Comparison of ENCODE assay signal across 10 mouse cellular contexts in genomic region chr3:36352032-36352742, GRCm38 (mm10).
DNase-seq lines count a peak whose midpoint lies in the region; ATAC-seq and TF ChIP-seq lines count a peak whose summit lies in the region.
"Had no signal": no experiment of that assay in that cellular context is flagged by ENCODE, and none has a peak within 500 bp of the region (broad histone marks: within the 10 kb centered on the region; RNA-seq: fewer than 3 reads in every experiment).

No protein-coding gene starts in this region.

- no peaks in the 10 kb centered on the region for H3K36me3 ChIP-seq in forebrain, embryonic 16.5 days (ENCODE audit: control insufficient read depth, insufficient read depth)
- H3K36me3 ChIP-seq in liver, postnatal 0 days (replicated peaks; ENCODE audit: insufficient read depth, low read length): no peaks in the 10 kb centered on the region
- no peaks in the 10 kb centered on the region for H3K36me3 ChIP-seq in stomach, postnatal 0 days (ENCODE audit: control insufficient read depth, insufficient read depth, low read length)
- H3K36me3 ChIP-seq: liver, embryonic 13.5 days had no signal

- H3K27ac ChIP-seq in forebrain, embryonic 16.5 days (ENCODE audit: low read length): peak overlapping the region; percentile 77
- H3K27ac ChIP-seq in liver, postnatal 0 days (ENCODE audit: low read depth): no peak overlapping the region
- no peak overlapping the region for H3K27ac ChIP-seq in stomach, postnatal 0 days (replicated peaks)
- H3K27ac ChIP-seq: liver, embryonic 13.5 days had no signal

- H3K9me3 ChIP-seq in forebrain, embryonic 16.5 days (ENCODE audit: control insufficient read depth, low read length): no peaks in the 10 kb centered on the region
- no peaks in the 10 kb centered on the region for H3K9me3 ChIP-seq in liver, postnatal 0 days (ENCODE audit: low read length)
- H3K9me3 ChIP-seq in stomach, postnatal 0 days (ENCODE audit: control insufficient read depth, low read length): no peaks in the 10 kb centered on the region
- H3K9me3 ChIP-seq: liver, embryonic 13.5 days had no signal

- ATAC-seq in frontal cortex, adult (ENCODE audit: low TSS enrichment): peak; percentile 81
- peak; percentile 96 for ATAC-seq in forebrain, embryonic 16.5 days
- ATAC-seq in liver, postnatal 0 days: no peak
- no peak for ATAC-seq in stomach, postnatal 0 days (ENCODE audit: low FRiP score, low TSS enrichment)
- ATAC-seq: Patski had no signal

- peaks cover 6% of the 10 kb centered on the region for H3K4me1 ChIP-seq in forebrain, embryonic 16.5 days (replicated peaks; ENCODE audit: control insufficient read depth, insufficient read depth, low read length)
- H3K4me1 ChIP-seq in liver, postnatal 0 days (ENCODE audit: insufficient read depth): no peaks in the 10 kb centered on the region
- no peaks in the 10 kb centered on the region for H3K4me1 ChIP-seq in stomach, postnatal 0 days (replicated peaks; ENCODE audit: control insufficient read depth, insufficient read depth)
- H3K4me1 ChIP-seq: liver, embryonic 13.5 days had no signal

- no peak for TF ChIP-seq EP300 in liver, postnatal 0 days (IDR thresholded peaks at IDR 0.05; ENCODE audit: low read depth)
- TF ChIP-seq EP300 in stomach, postnatal 0 days (optimal IDR thresholded peaks at IDR 0.05): no peak

- H3K4me3 ChIP-seq in forebrain, embryonic 16.5 days (replicated peaks; ENCODE audit: low read length): no peak overlapping the region
- no peak overlapping the region for H3K4me3 ChIP-seq in liver, postnatal 0 days (ENCODE audit: low read depth, low read length)
- no peak overlapping the region for H3K4me3 ChIP-seq in stomach, postnatal 0 days (ENCODE audit: low read depth, low read length)
- H3K4me3 ChIP-seq: liver, embryonic 13.5 days had no signal

- no peaks in the 10 kb centered on the region for H3K27me3 ChIP-seq in forebrain, embryonic 16.5 days (replicated peaks; ENCODE audit: control insufficient read depth, insufficient read depth, low read length)
- H3K27me3 ChIP-seq in liver, postnatal 0 days (ENCODE audit: insufficient read depth, low read length): no peaks in the 10 kb centered on the region
- no peaks in the 10 kb centered on the region for H3K27me3 ChIP-seq in stomach, postnatal 0 days (ENCODE audit: control insufficient read depth, insufficient read depth, low read length)
- H3K27me3 ChIP-seq: liver, embryonic 13.5 days; Patski had no signal

- H3K4me2 ChIP-seq in forebrain, embryonic 16.5 days (ENCODE audit: low read length): no peak overlapping the region
- H3K4me2 ChIP-seq in liver, postnatal 0 days (ENCODE audit: low read depth, low read length): no peak overlapping the region
- no peak overlapping the region for H3K4me2 ChIP-seq in stomach, postnatal 0 days (replicated peaks; ENCODE audit: low read depth)
- H3K4me2 ChIP-seq: liver, embryonic 13.5 days had no signal

- DNase-seq in frontal cortex, postnatal 10 days (ENCODE audit: low spot score in 2 of 2): no peak
- peak; percentile 17 for DNase-seq in ES-CJ7 (ENCODE audit: low read depth, low spot score)
- peak; percentile 23 to 45 for DNase-seq in layer of hippocampus, postnatal 36 days
- DNase-seq in liver, postnatal 0 days: no peak
- DNase-seq in stomach, postnatal 0 days (ENCODE audit: low spot score): no peak
- no peak for DNase-seq in urinary bladder, postnatal 25 days (ENCODE audit: low spot score)
- DNase-seq: liver, embryonic 13.5 days had no signal

- no peak overlapping the region for H3K9ac ChIP-seq in forebrain, embryonic 16.5 days (replicated peaks; ENCODE audit: low read depth, low read length)
- H3K9ac ChIP-seq in liver, postnatal 0 days (replicated peaks): no peak overlapping the region
- no peak overlapping the region for H3K9ac ChIP-seq in stomach, postnatal 0 days (ENCODE audit: low read length)
- H3K9ac ChIP-seq: liver, embryonic 13.5 days had no signal

- 9% methylated on average over 4 of the region's 4 CpGs for WGBS in forebrain, embryonic 16.5 days
- 56% methylated on average over 4 of the region's 4 CpGs for WGBS in liver, postnatal 0 days (ENCODE audit: insufficient replicate concordance)
- 51% methylated on average over 4 of the region's 4 CpGs for WGBS in stomach, postnatal 0 days

- TF ChIP-seq CTCF in liver, postnatal 0 days (IDR thresholded peaks at IDR 0.05; ENCODE audit: low read depth): no peak
- no peak for TF ChIP-seq CTCF in stomach, postnatal 0 days (IDR thresholded peaks at IDR 0.05; ENCODE audit: low read depth)

Comparison
In these comparisons a context has a peak if more than half of its experiments do, and no peak if none do; other contexts are left out.
1. ATAC-seq: peak in frontal cortex, adult (single experiment) and forebrain, embryonic 16.5 days (single experiment); none in liver, postnatal 0 days (single experiment) and stomach, postnatal 0 days (single experiment).
2. DNase-seq: peak in ES-CJ7 (single experiment) and layer of hippocampus, postnatal 36 days (2 of 2); none in frontal cortex, postnatal 10 days (0 of 2), liver, postnatal 0 days (single experiment), stomach, postnatal 0 days (single experiment) and urinary bladder, postnatal 25 days (single experiment).